Mouse (Mus musculus) ES-Bruce4 (cell line): ENCODE data around the gene Csnk1g2.

Source experiments
- CTCF ChIP-seq: IDR thresholded peaks from one replicate; pipeline ENCODE4 v1.8.1; 2011; ENCODE audit warnings: low read depth, low read length
- POLR2A ChIP-seq: IDR thresholded peaks from one replicate; pipeline ENCODE4 v1.8.1; 2011; ENCODE audit warnings: low read length; ENCODE audit not compliant: insufficient read depth

DNA sequence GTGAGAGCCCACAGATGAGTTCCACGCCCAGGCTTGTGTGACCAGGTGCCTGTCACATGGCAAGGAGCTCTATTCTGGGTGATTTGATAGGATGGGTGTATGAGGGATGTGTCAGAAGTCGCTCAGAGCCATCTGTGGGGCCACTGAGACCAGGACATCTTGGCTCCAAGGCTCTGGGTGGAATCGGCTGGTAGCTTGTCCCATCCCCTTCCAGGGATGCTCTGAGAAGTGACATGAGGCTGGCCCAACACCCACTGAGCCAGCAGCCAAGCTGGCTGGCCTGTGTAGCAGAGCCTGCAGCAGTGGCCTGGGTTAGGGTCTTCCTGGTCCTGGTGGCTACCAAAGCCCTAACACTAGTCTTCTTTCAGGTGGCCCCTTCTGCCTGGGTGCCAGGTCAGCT, 14.2 kb upstream of the Csnk1g2 start:
- TF ChIP-seq POLR2A: no peak
- TF ChIP-seq CTCF: no peak
